Mouse (Mus musculus): ENCODE results near the gene Gm14443. TPM values are rescaled to one million over a fixed set of nuclear protein-coding genes. Genes with fewer than 3 reads are reported as not detected.
"Not testable (repeated sequence)": the region's sequence is repeated elsewhere in the genome, so short reads cannot be mapped to it uniquely, and the experiment has no call there.

Gene Gm14443
- polyA plus RNA-seq, 1 experiment from 2014 or later, result 0.09 TPM

- WGBS (ENCODE audit: insufficient replicate concordance), result 81% methylated on average over 13 of the region's 13 CpGs
These were observed 19.0 kb downstream of the Gm14443 start for GRCm38 (mm10) chr2:175156696-175157095.

GRCm38 (mm10) chr2:175141993-175142295 is 33.7 kb downstream of the Gm14443 start, which contains the start of gene Gm14399:
Gm14399 (minus strand) TSS chr2:175142012.
- H3K4me2 ChIP-seq, result peak within 1 kb of the TSS; percentile 50
- H3K4me3 ChIP-seq (replicated peaks), result peak within 1 kb of the TSS; percentile 56
- H3K27me3 ChIP-seq; H3K27ac ChIP-seq; H3K9me3 ChIP-seq (replicated peaks); H3K36me3 ChIP-seq; ATAC-seq (ENCODE audit: low read depth); DNase-seq; H3K4me1 ChIP-seq (replicated peaks): not testable (repeated sequence)
- WGBS (ENCODE audit: insufficient replicate concordance), result 0% methylated on average over 1 of the region's 2 CpGs
- peak within 1 kb of the TSS; percentile 47; the same call in 1 of the 2 replicates for H3K9ac ChIP-seq

More at GRCm38 (mm10) chr2:175156696-175157095, 19.0 kb downstream of the Gm14443 start:
- Histone ChIP-seq H3K4me3 (replicated peaks) (no peak overlapping the region), H3K27ac (no peak overlapping the region), H3K9me3 (replicated peaks) (peaks cover 9% of the 10 kb centered on the region), H3K27me3 (no peaks in the 10 kb centered on the region), H3K36me3 (no peaks in the 10 kb centered on the region), H3K4me1 (replicated peaks) (no peaks in the 10 kb centered on the region), H3K9ac (no peak overlapping the region), H3K4me2 (no peak overlapping the region)
- ATAC-seq (ENCODE audit: low read depth) (no peak), DNase-seq (no peak)

DNA sequence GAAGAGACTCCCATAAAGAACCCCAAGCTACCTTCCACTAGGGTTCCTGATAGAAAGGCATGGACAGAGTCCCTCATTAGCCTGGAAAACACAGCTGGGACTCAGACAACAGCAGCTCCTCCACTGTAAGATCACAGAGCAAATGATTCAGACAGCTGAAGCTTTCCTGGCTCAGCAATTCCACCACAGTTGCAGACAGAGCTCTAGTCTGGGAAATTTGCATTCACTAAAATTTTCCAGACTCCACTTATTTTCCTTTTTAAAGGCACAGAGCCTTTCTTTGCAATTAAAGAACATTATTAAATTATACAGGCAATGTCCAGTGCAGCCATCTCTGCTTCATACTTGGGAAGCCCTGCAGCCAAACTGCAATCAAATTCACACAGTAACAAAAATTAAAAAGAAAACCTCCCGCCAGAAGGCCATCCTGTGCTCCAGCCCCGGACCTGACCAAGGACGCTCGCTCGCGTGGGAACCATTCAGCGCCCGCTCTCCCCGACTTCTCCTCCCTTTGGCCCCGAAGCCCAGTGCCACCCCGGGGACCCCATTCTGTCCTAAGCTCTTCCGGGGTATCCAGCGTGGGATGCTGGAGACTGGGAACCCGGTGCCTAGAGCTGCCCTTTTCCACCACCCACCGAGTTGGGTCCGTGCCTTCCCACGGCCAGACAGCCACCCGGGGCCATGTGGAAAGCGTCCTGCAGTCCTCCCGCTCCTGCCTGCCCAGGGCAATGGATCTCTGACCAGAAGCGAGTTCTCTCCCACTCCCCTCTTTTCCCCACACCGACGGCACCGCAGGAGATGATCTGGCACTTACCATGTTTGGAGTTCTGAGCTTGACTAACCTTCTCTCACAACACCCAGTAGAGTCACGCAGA is 34.3 kb downstream of the Gm14443 start:
- WGBS (ENCODE audit: insufficient replicate concordance), result 5% methylated on average over 25 of the region's 25 CpGs
- not testable (repeated sequence) for H3K27me3 ChIP-seq; ATAC-seq (ENCODE audit: low read depth); H3K27ac ChIP-seq; H3K36me3 ChIP-seq; H3K9me3 ChIP-seq (replicated peaks); H3K4me1 ChIP-seq (replicated peaks)
- peak overlapping the region; percentile 50 for H3K4me2 ChIP-seq
- DNase-seq, result peak; percentile 17
- H3K9ac ChIP-seq, result peak overlapping the region; percentile 47; the same call in 1 of the 2 replicates
- H3K4me3 ChIP-seq (replicated peaks), result peak overlapping the region; percentile 56

GRCm38 (mm10) chr2:175140624-175141023 is 35.0 kb downstream of the Gm14443 start:
- H3K36me3 ChIP-seq; H3K27me3 ChIP-seq; H3K4me2 ChIP-seq; H3K27ac ChIP-seq; H3K4me3 ChIP-seq (replicated peaks); H3K9ac ChIP-seq; DNase-seq; ATAC-seq (ENCODE audit: low read depth); H3K9me3 ChIP-seq (replicated peaks); H3K4me1 ChIP-seq (replicated peaks): not testable (repeated sequence)

Other genes starting within 250 kb of the Gm14443 start
- gene Gm14444, start 165.6 kb downstream of the Gm14443 start, polyA plus RNA-seq (2015; fragmentation: Nextera tagmentation; extraction: Ambion mirVana), result not detected in 2 replicates
- gene Gm14393, start 108.1 kb downstream of the Gm14443 start, polyA plus RNA-seq (2015; fragmentation: Nextera tagmentation; extraction: Ambion mirVana), result 0.32 TPM in 1 of 2 replicates, not detected in the other
- 1.2 and 1.4 TPM in 2 replicates for gene Gm14399, start 33.9 kb downstream of the Gm14443 start, polyA plus RNA-seq (2015; fragmentation: Nextera tagmentation; extraction: Ambion mirVana)
- 0.23 and 1.6 TPM in 2 replicates for gene Gm14391, start 31.0 kb upstream of the Gm14443 start, polyA plus RNA-seq (2015; fragmentation: Nextera tagmentation; extraction: Ambion mirVana)
- 0.97 TPM in 1 of 2 replicates, not detected in the other for gene Gm14440, start 99.3 kb upstream of the Gm14443 start, polyA plus RNA-seq (2015; fragmentation: Nextera tagmentation; extraction: Ambion mirVana)
- 5.1 and 6.5 TPM in 2 replicates for gene Gm4631, start 162.3 kb upstream of the Gm14443 start, polyA plus RNA-seq (2015; fragmentation: Nextera tagmentation; extraction: Ambion mirVana)
- 1.6 and 2.4 TPM in 2 replicates for gene Zfp968, start 196.6 kb upstream of the Gm14443 start, polyA plus RNA-seq (2015; fragmentation: Nextera tagmentation; extraction: Ambion mirVana)

Measured in liver, embryonic 13.5 days (tissue).